Mouse (Mus musculus) spleen, adult 18-20 months (tissue): Measurements from ENCODE around the gene Efl1.
"Not testable (repeated sequence)": the region's sequence is repeated elsewhere in the genome, so short reads cannot be mapped to it uniquely, and the experiment has no call there.

ENCODE experiments used
- DNase-seq, 2 experiments: peaks; one replicate each; pipeline ENCODE4 v3.0.0; 2022; ENCODE audit warnings: mixed read lengths in 2 of 2

Gene Efl1

DNA sequence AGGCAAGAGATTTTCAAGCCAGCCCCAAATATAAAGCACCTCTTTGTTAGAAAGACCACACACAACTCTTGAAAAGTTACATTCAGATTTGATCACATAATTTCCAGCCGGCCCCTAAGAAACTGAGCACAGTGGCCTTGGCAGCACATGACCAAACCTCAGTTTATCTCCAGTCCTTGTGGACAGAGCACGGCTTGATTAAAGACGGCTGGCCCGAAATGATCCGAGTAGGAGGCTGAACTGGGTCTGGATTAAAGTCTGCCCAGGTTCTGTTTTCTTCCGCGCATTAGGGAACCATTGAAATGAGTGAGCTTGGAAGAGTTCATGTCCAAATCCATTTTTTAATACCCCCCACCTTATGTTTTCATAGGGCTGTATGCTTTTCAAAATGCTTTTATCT is 72.1 kb downstream of the Efl1 start:
- DNase-seq: no peak

DNA sequence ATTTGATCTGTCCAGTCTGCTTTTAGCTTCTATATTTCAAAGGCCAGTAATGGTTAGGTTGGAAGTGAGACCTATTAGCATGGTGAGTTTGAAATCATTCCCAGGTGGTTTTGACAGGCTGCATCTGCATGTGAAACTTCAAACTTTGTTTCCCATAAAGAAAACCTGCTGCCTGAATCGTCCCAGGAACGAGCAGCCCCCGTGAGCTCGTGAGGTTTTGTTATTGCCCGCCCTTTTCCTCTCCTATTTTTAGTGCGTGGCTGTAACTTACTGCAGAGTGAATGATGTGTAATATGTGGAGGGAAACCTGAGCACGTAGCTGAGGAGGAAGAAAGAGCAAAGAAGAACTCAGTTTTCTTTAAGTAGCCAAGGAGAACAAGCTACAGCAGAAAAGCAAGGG is 72.5 kb downstream of the Efl1 start:
- no peak for DNase-seq

DNA sequence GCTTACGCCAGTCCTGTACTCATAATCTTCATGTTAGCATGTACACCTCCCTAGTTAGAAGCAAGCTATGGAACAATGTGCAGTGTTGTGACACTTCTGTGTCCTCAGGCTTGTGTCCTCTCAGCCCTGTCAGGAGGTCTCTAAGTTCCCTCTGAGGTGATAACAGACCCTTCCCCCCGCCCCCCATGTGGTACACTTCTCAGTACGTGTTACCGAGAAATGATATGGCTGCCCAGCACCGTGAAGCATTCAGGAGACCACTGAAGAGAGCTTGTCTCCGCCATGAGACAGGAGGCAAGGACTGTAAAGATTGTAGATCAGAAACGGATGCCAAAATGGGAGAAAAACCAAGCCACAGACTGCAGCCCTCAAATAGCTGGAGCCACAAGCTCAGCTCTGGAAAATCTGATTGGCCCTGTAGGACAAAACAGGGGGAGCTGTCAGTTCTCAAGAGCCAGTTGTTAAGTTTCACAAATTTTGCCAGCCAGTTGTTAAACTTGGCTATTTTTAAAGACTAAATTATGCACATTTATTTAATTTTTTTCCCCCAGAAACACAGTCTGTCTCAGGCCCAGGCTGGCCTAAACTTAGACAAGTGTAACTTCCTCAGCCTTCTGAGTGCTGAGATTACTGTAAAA is 74.2 kb downstream of the Efl1 start:
- DNase-seq: no peak

DNA sequence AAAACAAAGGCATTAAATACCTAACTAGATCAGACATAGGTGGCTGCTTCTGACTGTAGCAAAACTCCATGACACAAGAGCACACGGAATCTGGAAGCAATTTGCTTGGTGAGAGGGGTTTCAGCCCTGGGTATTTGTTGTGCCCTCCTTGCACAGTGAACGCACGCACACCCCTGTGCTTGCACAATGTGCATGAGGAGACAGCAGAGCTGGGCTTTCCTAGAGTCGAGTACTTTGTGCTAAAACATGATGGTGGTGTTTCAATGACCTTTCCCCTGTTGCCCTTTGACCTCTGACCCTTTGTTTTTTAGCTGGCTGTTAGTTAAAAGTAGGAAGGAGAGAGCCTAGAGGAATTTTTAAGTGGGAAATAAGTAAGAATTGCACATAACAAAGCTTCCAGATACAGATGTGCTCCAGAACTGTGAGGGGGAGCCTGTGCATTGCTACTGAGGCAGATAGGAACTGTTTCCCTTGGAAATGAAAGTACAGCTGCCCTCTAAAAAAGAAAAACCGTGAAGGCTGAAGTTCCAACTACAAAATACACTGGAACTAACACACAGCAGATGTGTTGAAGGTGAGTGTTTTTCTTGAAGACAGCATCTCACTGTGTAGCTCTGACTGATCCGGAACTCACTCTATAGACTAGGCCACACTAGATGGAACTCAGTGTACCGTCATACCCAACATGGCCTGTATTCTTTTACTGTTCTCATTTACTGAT is 74.9 kb downstream of the Efl1 start:
- no peak for DNase-seq

DNA sequence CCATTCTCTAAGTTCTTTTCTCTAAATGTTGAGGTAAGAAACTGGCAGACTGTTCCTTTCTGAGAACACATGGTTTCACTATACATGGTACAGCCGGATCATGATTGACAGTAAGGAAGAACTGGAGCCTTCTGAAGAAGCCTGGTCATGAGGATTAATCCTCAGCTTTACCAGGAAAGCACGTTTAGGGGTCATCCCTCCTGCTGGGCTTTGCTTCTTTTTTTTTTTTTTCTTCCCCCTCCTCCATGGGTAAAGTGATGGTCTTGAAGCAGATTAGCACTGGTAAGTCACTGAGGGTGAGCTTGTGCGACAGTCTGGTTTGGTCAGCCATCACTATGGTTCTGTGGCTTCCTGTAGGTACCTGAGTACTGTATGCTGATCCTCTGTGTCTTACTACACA is 76.1 kb downstream of the Efl1 start:
- DNase-seq: no peak

DNA sequence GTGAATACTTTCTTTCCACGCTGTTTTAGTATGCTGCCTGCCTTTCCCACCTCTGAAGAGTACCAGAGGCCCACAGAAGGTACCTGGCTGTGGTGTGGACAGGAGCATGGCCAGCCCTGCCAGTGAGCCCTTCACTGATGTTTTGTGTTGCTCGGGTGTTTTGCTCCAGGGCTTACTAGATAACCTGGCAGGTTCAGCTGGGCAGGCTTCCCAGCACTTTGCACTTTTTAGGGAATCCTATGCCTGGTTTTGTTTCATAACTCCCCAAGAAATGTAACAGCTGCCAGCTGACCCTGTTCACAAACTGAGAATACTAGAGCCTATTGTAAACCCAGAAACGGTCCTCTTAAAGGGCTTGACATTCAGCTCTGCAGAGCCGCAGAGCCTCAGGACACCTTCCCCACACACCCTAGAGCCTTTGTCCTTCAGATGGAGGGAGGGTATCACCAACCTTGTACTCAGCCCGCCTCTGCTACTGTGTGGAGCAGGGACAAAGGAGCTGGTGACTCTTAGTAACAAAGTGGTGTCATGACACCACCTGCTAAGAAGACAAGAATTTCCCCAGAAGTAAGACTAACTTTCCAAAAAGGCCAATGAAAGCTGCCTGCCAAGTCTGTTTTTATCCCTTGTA is 76.7 kb downstream of the Efl1 start:
- DNase-seq: no peak

DNA sequence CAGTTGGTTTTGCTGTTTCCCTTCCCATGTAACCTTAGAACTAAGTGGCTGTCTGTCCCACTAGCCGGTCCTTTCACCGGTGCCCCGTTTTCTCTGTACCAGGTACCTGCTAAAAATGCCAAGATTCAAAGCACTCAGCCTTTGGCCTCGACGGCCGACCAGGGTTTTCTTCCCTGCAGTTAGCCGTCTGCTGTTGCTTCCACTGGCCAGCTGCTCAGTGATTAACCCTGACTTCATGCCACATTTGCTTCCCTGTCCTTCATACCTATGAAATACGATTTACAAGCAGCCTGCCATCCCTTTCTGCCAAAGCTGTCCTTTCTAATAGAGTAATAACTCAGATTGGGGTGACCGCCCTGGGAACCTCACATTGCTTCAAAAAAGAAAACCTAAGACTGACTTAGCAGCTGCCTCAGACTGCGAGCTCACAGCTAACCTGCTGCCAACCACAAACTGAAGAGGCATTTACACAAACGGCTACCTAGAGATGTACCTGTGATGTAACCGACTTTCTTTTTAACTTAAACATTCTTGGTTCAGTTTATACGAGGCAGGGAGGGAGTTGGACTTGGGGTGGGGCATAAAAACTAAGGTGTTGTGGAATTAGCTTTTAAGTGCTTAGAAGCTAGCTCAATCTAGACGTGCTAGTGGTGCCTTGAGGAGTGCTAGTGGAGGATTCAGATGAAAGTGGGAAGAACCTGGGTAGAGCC is 77.5 kb downstream of the Efl1 start:
- no peak for DNase-seq

DNA sequence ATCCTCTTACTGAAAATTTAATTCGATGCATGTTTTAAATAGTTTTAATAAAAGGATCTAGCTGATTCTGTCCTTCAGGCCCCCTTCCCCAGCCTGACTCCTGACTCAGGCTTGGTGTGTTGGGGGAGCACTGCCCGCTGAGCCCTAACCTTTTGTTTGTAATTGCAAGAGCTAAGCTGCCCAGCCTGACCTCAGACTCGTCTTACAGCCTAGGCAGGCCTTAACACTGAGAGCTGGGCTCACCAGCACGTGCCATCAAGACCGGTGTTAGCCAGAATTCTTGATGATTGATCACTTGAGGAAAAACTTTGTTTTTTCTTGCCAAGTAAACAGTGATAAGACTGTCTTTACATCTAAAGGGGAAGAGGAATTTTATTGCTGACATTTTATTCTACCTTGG is 78.7 kb downstream of the Efl1 start:
- DNase-seq: no peak

DNA sequence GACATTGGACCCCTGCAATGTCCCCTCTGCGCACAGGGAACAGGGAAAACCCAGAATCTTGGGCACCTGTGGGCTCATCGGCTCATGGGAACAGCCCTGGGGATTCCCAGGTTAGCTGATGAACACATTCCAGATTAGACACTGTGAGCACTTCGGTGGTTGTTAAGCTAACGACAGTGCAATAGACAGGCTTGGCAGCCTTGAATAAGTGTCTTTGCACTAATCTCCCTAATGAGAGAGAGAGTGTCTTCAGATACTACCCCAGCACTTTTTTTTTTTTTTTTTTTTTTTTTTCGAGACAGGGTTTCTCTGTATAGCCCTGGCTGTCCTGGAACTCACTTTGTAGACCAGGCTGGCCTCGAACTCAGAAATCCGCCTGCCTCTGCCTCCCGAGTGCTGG is 80.6 kb downstream of the Efl1 start:
- not testable (repeated sequence) for DNase-seq

DNA sequence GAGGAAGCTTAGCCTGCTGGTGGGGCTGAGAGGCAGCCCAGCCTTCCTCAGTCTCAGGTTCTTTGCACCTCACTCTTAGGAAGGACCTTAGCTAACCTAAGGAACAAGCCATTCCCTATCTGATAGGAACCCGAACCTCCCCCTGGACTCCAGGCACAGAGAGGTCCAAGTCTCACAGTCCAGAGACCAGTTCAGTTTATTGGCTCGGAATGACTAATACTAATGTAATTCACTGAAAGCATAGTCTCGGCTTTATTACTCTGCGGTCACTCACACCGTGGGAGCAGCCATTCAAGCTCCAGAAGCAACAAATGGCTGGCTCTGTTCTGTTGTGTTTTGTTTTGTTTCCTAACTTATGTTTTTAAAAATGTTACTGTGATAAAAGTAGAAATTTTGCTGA is 84.7 kb downstream of the Efl1 start:
- DNase-seq: no peak

DNA sequence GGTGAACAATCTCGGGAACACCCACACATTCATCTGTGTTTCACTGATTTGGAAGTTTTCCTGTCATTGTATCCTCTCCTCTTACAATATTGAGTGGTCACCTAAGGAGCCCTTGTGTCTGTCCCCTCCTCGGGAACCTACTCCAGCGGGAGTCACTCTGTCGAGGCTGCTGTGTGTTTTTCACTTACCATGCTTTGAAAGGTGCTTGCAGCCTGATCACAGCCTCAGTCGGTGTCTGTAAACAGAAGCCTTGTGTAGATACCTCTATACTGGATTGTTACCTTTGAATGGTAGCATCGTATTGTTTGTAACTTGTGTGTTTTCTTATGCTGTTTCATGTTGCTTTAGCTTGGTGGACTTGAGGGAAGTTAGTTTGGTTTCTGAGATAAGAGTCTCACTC is 85.6 kb downstream of the Efl1 start:
- no peak for DNase-seq

DNA sequence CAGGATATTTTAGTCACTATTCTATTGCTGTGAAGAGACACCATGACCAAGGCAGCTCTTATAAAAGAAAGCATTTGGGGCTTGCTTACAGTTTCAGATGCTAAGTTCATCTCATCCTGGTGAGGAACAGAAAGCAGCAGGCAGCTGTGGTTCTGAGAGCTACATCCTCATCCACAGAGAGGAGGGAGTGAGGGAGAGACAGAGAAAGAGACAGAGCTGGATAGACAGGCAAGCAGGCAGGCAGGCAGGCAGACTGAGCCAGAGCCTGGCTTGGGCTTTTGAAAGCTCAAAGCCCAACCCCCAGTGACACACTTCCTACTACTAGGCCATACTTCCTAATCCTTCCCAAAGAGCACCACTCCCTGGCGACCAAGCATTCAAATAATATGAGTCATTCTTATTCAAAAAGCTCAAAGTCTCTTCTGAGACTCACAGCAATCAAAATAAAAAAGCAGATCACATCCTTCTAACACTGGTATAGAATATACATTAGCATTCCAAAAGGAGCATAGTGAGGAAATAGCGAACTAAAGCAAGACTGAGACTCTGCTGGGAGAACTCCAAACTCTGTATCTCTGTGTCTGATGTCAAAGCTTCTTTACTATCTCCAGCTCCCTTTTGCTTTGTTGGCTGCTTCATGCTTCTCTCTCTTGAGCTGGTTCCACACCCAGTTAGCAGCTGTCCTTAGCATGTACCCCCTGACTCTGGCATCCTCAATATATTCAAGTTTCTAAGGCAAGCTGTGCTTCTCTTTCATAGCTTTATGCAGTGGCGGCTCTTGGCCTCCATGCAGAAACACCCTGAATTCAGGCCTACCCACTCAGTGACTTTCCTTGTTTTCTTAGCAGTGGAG is 86.6 kb downstream of the Efl1 start:
- DNase-seq: no peak

DNA sequence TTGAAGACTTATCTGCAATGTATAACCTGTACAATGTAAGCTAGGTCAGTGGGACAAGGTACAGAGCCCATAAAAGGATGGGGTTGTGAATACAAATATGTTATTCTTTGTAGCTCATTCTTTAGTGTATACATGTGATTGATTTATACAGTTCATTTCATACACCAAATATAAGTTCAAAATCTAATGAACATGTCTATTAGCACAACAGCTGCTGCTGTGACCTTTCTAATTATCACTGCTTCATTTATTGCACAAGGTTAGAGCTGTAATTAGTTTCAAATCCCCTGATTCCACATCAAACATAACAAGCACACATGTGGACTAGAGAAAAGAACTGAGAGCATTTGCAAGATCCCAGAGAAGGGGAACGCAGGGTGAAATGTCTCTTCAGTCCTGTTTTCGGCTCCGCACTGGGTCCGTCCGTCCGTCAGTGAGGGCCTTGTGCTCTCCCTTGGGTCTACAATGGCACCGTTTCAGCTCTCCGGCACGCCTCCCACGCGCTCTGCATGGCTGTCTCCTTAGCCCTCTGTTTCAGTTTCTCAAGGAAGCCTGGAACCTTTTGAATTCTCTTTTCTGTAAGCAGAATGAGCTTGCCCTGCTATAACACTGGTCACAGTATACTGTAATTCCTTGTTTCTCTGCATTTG is 94.8 kb downstream of the Efl1 start:
- DNase-seq: no peak

DNA sequence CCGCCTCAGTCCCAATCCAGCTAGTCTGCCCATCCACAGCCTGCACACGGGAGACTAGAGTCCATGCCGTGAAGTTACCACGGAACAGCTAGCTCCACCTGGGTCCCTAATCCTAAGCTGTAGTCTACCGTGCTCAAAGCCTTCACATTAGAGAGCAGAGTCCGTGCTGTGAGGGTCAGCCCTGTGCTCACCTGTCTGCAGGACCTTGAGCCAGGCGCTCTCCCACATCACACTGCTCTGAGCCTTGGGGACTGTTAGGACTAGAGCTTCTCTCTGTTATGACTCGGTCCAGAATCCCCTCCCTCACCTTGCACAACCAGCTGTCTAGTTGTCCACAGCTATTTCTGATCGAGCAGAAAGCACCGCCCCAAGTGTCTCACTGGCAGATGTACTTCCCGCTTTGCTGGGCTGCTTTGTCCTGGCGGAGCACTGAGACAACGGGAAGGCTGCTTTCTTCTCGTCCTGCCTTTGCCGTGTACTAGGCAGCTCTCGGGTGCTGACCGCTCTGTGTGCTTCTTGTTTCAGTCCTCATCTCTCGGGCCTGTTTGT is 95.8 kb downstream of the Efl1 start:
- DNase-seq: no peak

DNA sequence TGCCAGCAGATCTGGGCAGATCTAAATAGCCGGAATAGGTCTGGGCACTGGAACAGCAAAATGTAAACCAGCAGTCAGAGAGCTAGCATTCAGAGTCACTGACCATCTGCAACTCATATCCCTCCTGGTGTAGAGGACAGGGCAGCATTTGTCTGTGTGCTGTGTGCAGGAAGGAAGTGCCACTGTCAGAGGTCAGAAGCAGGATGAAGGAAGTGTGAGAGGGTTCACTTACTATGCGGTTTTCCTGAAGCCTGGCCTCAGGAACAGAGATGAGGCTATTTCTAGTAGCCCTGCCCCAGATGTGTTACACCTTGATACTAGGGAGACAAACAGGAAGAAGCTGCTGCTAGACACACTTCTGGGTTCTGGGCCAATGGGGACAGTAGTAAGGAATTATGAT is 100.4 kb downstream of the Efl1 start:
- DNase-seq: no peak

DNA sequence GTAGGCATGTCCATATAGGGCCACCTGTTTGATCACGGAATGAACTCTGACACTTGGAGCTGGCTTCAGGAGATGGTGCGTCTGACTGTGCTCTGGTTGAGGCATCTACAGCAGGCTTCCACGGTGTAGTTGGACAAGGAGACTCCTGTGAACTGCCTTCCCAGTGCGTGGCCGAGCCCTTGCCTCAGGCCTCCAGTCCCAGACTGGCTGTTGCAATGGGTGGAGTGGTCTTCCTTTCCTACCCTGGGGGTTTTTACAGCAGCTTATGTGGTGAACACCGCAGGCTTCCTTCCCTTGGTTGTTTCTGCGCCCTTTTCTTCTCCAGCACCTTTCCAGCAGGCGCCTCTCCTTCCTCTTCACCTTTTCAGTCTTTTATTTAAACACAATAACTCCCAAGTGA is 100.8 kb downstream of the Efl1 start:
- DNase-seq: no peak

DNA sequence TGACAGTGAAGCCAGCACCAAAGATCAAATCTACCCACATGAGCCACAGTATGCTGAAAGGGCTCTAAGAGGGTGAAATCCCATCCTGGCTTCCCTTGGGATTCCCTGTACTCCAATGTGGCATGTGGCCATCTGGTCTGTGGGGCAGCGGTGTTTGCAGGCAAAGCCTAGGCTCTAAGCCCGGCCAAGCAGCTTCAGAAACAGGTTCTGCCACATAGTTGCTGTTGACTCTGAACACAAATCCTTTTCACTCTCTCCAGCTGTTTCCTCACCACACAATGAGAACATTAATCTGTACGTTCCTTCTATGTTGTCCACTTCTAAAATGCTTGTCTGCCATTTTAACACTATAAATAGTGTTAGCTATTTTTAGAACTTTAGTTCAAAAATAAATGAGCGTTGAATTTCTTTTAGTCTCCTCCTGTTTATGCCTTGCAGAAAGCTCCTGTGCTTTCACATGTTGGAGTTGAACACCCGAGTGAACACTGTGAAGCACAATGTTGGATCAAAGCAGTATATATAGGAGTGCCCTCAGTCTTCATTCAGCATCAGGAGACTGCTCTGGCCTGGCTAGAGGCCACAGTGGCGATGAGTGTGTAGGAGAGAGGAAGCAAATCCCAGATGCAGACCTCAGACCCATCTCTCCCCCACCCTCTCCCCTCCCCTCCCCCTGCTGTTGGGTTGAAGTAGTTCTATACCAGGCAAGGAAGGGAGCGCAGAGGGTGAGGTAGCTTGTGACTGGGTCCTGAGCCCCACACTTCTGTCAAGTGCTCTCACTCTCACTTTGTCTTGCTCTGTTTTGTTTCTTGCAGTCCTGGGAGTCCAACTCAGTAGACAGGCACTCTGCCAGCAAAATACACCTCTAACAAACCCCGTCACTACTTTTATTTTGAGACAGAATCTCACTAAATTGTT is 104.0 kb downstream of the Efl1 start:
- DNase-seq: no peak

DNA sequence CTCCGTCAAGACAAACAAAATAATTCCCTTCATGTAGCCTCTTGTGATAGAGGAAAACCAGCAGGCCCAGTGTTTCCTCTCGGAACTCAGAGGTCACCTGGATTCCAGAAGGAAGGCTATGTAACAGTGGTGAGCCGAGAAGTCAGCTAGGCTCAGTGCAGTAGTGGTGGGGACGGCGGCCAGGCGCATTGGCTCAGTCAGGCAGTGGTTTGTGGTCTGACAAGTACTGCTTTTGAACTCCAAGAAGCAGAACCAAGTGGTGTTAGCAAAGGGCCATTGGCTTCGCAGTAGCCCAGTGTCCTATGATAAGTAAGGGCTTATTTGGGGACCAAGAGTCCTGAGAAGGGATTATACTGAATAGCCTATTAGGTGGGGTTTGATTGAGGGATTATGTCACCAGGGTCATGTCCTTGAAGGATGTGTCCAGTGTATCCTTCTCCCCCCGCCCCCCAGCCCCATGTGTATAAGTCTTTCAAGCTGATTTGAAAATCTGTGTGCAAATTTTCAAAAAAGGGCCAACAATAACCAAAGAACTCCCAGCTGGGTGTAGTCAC is 107.3 kb downstream of the Efl1 start:
- no peak for DNase-seq

DNA sequence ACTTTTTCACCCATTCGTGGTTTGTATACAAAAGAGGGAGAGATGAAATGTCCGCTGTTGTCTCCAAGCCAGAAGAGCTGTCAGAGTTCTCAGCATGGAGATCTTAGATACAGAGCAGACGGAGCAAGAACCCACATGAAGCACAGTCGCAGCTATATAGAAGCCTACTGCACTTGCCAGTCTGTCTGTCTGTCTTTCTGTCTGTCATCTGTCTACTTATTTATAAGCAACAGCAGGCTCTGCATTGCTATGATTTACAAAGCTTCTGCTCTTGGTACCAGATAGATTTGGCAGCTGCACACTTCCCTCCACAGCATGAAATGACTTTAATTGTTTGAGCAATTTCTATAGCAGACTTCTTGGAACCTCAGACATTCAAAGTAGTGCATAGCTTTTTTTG is 110.1 kb downstream of the Efl1 start:
- no peak for DNase-seq

DNA sequence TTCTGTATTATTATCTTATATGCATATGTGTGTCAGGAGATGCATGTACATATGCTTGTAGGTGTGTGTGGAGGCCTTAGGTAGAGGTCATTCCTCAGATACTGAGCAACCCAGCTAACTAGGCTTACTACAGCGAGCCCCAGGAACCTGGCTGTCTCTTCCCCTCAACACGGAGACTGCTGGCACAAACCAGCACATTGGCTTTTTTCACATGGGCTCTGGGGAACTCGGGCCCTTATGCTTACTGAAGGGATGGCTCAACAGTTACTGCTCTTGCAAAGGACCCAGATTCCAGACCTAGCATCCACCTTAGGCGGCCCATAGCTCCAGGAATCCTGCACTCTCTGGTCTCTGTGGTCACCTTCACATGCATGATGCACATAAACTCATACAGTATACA is 110.7 kb downstream of the Efl1 start:
- DNase-seq: no peak

DNA sequence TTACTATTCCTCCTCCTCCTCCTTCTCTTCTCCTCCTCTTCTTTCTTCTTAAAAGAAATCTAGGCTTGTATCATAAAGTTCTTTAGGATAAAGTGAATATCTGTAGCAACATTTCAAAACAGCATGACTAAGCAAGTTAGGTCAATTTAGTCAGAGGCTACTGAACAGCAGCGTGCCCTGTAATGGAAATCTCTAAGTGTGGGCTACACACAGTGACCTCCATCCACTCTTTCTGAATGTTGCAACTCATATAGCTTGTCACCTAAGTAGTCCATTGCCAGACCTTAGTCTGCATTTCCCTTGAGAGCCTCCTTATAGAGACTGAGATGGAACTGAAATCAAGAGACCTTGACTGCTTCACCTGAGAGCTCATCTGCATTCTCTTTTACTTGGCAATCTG is 116.5 kb downstream of the Efl1 start:
- DNase-seq: no peak
